ENCODE assay signal across 8 mouse cellular contexts in genomic region chr6:6577741-6578284, GRCm38 (mm10). TPM values are rescaled to one million over a fixed set of nuclear protein-coding genes. Genes with fewer than 3 reads are reported as not detected.
A peak's percentile ranks its signal among the peaks of the same experiment; 100 is the strongest.
DNase-seq lines count a peak whose midpoint lies in the region; ATAC-seq and TF ChIP-seq lines count a peak whose summit lies in the region.

No protein-coding gene starts in this region.

- H3K4me2 ChIP-seq in CH12.LX (ENCODE audit: insufficient read depth, low read depth, poor library complexity, severe bottlenecking): peak overlapping the region; percentile 94; the same call in 1 of the 2 replicates
- H3K4me2 ChIP-seq in midbrain, postnatal 0 days (ENCODE audit: low read depth, low read length, poor library complexity, severe bottlenecking): peak overlapping the region; percentile 61

- in situ Hi-C loops in CH12.LX (cut with MboI; ENCODE audit: low pct_ligation_motif_present, low pct_unique_long_range_greater_than_20kb, low sequenced_read_pairs): no loop called here

- peak overlapping the region; percentile 83 to 98 (median 97) for H3K4me3 ChIP-seq in CH12.LX (replicated peaks in 1 of 3; ENCODE audit: low read depth in 2 of 3, low read length in 2 of 3, poor library complexity in 1 of 3)
- H3K4me3 ChIP-seq in embryonic fibroblast, embryonic 13.5 days (ENCODE audit: insufficient read depth, low read length): peak overlapping the region; percentile 99
- peak overlapping the region; percentile 96 for H3K4me3 ChIP-seq in limb, embryonic 10.5 days
- H3K4me3 ChIP-seq in midbrain, postnatal 0 days (ENCODE audit: low read depth, low read length): peak overlapping the region; percentile 98

- peak; percentile 68 for ATAC-seq in midbrain, postnatal 0 days (ENCODE audit: low FRiP score)

- no peak for TF ChIP-seq RAD21 in CH12.LX (IDR thresholded peaks at IDR 0.05; ENCODE audit: low read depth, low read length)

- 5% methylated on average over 17 of the region's 17 CpGs for WGBS in limb, embryonic 10.5 days
- WGBS in midbrain, postnatal 0 days: 4% methylated on average over 17 of the region's 17 CpGs

- no peaks in the 10 kb centered on the region for H3K9me3 ChIP-seq in CH12.LX (replicated peaks; ENCODE audit: low read length)
- no peaks in the 10 kb centered on the region for H3K9me3 ChIP-seq in limb, embryonic 10.5 days (replicated peaks)
- H3K9me3 ChIP-seq in midbrain, postnatal 0 days (ENCODE audit: low read length): no peaks in the 10 kb centered on the region

- peak; percentile 64 for DNase-seq in 3T3-L1 (ENCODE audit: low read depth, low spot score)
- DNase-seq in CH12.LX (ENCODE audit: extremely low read depth): peak; percentile 23
- no peak for DNase-seq in limb, embryonic 10.5 days (ENCODE audit: low spot score)
- DNase-seq in midbrain, postnatal 0 days (ENCODE audit: low spot score): no peak
- no peak for DNase-seq in left cerebral cortex, postnatal 10 days (ENCODE audit: extremely low spot score in 1 of 2, low spot score in 2 of 2)
- no peak for DNase-seq in thymus, postnatal 25 days
- DNase-seq in urinary bladder, adult 2 months (ENCODE audit: low spot score): no peak

- TF ChIP-seq CTCF in CH12.LX (conservative IDR thresholded peaks at IDR 0.05 in 1 of 2, IDR thresholded peaks at IDR 0.05 in 1 of 2; ENCODE audit: low read depth in 2 of 2, low read length in 2 of 2): no peak
- TF ChIP-seq CTCF in embryonic fibroblast, embryonic 13.5 days (IDR thresholded peaks at IDR 0.05; ENCODE audit: borderline replicate concordance, insufficient read depth, low read length): no peak
- no peak for TF ChIP-seq CTCF in midbrain, postnatal 0 days (IDR thresholded peaks at IDR 0.05)

- H3K9ac ChIP-seq in CH12.LX (ENCODE audit: insufficient read depth, low read depth): peak overlapping the region; percentile 90
- H3K9ac ChIP-seq in midbrain, postnatal 0 days (replicated peaks; ENCODE audit: low read length, poor library complexity, severe bottlenecking): peak overlapping the region; percentile 98

- peak overlapping the region; percentile 48; the same call in 1 of the 2 replicates for H3K27ac ChIP-seq in CH12.LX (ENCODE audit: insufficient read depth, low read depth)
- H3K27ac ChIP-seq in embryonic fibroblast, embryonic 13.5 days (ENCODE audit: insufficient read depth, low read length): peak overlapping the region; percentile 57
- peak overlapping the region; percentile 98 for H3K27ac ChIP-seq in limb, embryonic 10.5 days
- peak overlapping the region; percentile 80 for H3K27ac ChIP-seq in midbrain, postnatal 0 days (ENCODE audit: low read depth, low read length)

- intact Hi-C loops in left cerebral cortex, postnatal 10 days (cut with DNase I): loop anchor here (10.0 kb wide), 1 partner anchor 287 kb away; the partner anchor contains the start of gene Dlx6

- peaks cover 42% of the 10 kb centered on the region for H3K79me2 ChIP-seq in CH12.LX (replicated peaks; ENCODE audit: control insufficient read depth, extremely low read depth, insufficient read depth, poor library complexity, severe bottlenecking)

- dilution Hi-C loops in CH12.LX (cut with MboI; ENCODE audit: extremely low pct_ligation_motif_present, extremely low pct_unique_long_range_greater_than_20kb, low sequenced_read_pairs): no loop called here

- TF ChIP-seq POLR2A in CH12.LX (IDR thresholded peaks at IDR 0.05; ENCODE audit: low read depth, low read length): no peak
- no peak for TF ChIP-seq POLR2A in embryonic fibroblast, embryonic 13.5 days (IDR thresholded peaks at IDR 0.05; ENCODE audit: low read depth, low read length)

- H3K27me3 ChIP-seq in CH12.LX (replicated peaks): no peaks in the 10 kb centered on the region
- H3K27me3 ChIP-seq in limb, embryonic 10.5 days (ENCODE audit: low read depth, poor library complexity, severe bottlenecking): no peaks in the 10 kb centered on the region
- no peaks in the 10 kb centered on the region for H3K27me3 ChIP-seq in midbrain, postnatal 0 days (ENCODE audit: insufficient read depth, low read length)

- peaks cover 0 to 28% of the 10 kb centered on the region in 2 experiments; a peak in 2 of 4 replicates for H3K4me1 ChIP-seq in CH12.LX (ENCODE audit: control insufficient read depth in 1 of 2, insufficient read depth in 2 of 2)
- H3K4me1 ChIP-seq in embryonic fibroblast, embryonic 13.5 days (ENCODE audit: control insufficient read depth, insufficient read depth, low read length): no peaks in the 10 kb centered on the region
- peaks cover 10% of the 10 kb centered on the region; the same call in 1 of the 2 replicates for H3K4me1 ChIP-seq in limb, embryonic 10.5 days
- H3K4me1 ChIP-seq in midbrain, postnatal 0 days (ENCODE audit: insufficient read depth, low read length): peaks cover 3% of the 10 kb centered on the region; the same call in 1 of the 2 replicates

- H3K36me3 ChIP-seq in CH12.LX (replicated peaks in 1 of 2; ENCODE audit: control insufficient read depth in 1 of 2, insufficient read depth in 1 of 2, low read length in 1 of 2): peaks cover 3 to 11% of the 10 kb centered on the region in 2 experiments
- H3K36me3 ChIP-seq in limb, embryonic 10.5 days: peaks cover 14% of the 10 kb centered on the region
- no peaks in the 10 kb centered on the region for H3K36me3 ChIP-seq in midbrain, postnatal 0 days (ENCODE audit: insufficient read depth, low read length)

- TF ChIP-seq EP300 in CH12.LX (IDR thresholded peaks at IDR 0.05; ENCODE audit: low read length): no peak

TF ChIP-seq in CH12.LX, 34 proteins besides CTCF, POLR2A, EP300 and RAD21:
- peak; percentile 44 for TF ChIP-seq BHLHE40 (IDR thresholded peaks at IDR 0.05; ENCODE audit: low read depth, low read length)
- no peak for TF ChIP-seq JUND (conservative IDR thresholded peaks at IDR 0.05; ENCODE audit: low read depth, low read length)
- peak; percentile 27; the same call in 1 of the 2 replicates for TF ChIP-seq SIN3A (IDR thresholded peaks at IDR 0.05; ENCODE audit: low read length)

RNA-seq across cellular contexts. Expression of gene Sem1, which starts 0.7 kb away (rescaled TPM):
- total RNA-seq in CH12.LX (2012; rRNA removed) (194 and 195 TPM in 2 replicates), CH12.LX (2014; rRNA removed) (149 and 188 TPM in 2 replicates)
- polyA plus RNA-seq in CH12.LX (2012; ENCODE audit: insufficient read length, low read depth): 163 and 180 TPM in 2 replicates
- 89.3 and 108 TPM in 2 replicates for polyA plus RNA-seq in embryonic fibroblast, embryonic 13.5 days (2011; ENCODE audit: insufficient read length, low read depth, missing spikeins)
- polyA plus RNA-seq in limb, embryonic 10.5 days (2016; fragmentation: Nextera tagmentation; extraction: Ambion mirVana): 257 and 266 TPM in 2 replicates
- total RNA-seq in midbrain, postnatal 0 days (2014; rRNA removed): 33.8 and 49.6 TPM in 2 replicates
- 114 and 121 TPM in 2 replicates for polyA plus RNA-seq in midbrain, postnatal 0 days (2015; fragmentation: Nextera tagmentation; extraction: Ambion mirVana)
- total RNA-seq in left cerebral cortex, postnatal 10 days (2021): 10 to 100 TPM; 51.0 TPM
- 97.2 and 106 TPM in 2 replicates for polyA plus RNA-seq in urinary bladder, adult 2 months (2012; rRNA removed)

Comparison
In these comparisons a context has a peak if more than half of its experiments do, and no peak if none do; other contexts are left out.
1. DNase-seq: peak in 3T3-L1 (single experiment) and CH12.LX (single experiment); none in limb, embryonic 10.5 days (single experiment), midbrain, postnatal 0 days (single experiment), left cerebral cortex, postnatal 10 days (0 of 2), thymus, postnatal 25 days (single experiment) and urinary bladder, adult 2 months (single experiment).
2. H3K27ac ChIP-seq: peak in every context shown above with its lines; median percentile 98 in limb, embryonic 10.5 days; 80 in midbrain, postnatal 0 days; 57 in embryonic fibroblast, embryonic 13.5 days; 48 in CH12.LX.
3. Peak in every context shown above with its lines, with median percentiles within 50 percentile points of each other: H3K4me3 ChIP-seq.